Mouse (Mus musculus) liver, adult 2 months (tissue): ENCODE data around the gene Khdc3. TPM values are rescaled to one million over a fixed set of nuclear protein-coding genes. Genes with fewer than 3 reads are reported as not detected.

Source experiments
- DNase-seq: peaks from one replicate; pipeline ENCODE4 v3.0.0-alpha.2; 2011; ENCODE audit warnings: low read depth, low spot score; ENCODE audit errors: extremely low read depth
- H3K27ac ChIP-seq: fragments of 200-500 bp; replicated peaks from 2 replicates; pipeline ENCODE4 v1.5.1; 2012; ENCODE audit warnings: low read depth, mild to moderate bottlenecking, control low read depth, inconsistent platforms, low read length; ENCODE audit not compliant: insufficient read depth
- H3K27me3 ChIP-seq: fragments of 200-500 bp; 2 replicates; pipeline ENCODE4 v1.6.1; 2012; ENCODE audit warnings: mild to moderate bottlenecking, moderate library complexity, low read length, inconsistent platforms; ENCODE audit not compliant: control insufficient read depth, insufficient read depth
- H3K36me3 ChIP-seq: fragments of 200-500 bp; 2 replicates; pipeline ENCODE4 v1.6.1; 2012; ENCODE audit warnings: low read length, inconsistent platforms; ENCODE audit not compliant: control insufficient read depth, insufficient read depth
- H3K4me1 ChIP-seq: fragments of 200-500 bp; 2 replicates; pipeline ENCODE4 v1.6.1; 2011; ENCODE audit warnings: low read length; ENCODE audit not compliant: control insufficient read depth, insufficient read depth
- H3K4me3 ChIP-seq: fragments of 200-500 bp; 2 replicates; pipeline ENCODE4 v1.5.1; 2011; ENCODE audit warnings: low read depth, mild to moderate bottlenecking, control low read depth, low read length, moderate library complexity; ENCODE audit not compliant: insufficient read depth
- H3K79me2 ChIP-seq: fragments of 200-500 bp; 2 replicates; pipeline ENCODE4 v1.6.1; 2012; ENCODE audit warnings: inconsistent platforms, mild to moderate bottlenecking, low read length, moderate library complexity; ENCODE audit not compliant: control insufficient read depth, insufficient read depth
- H3K9ac ChIP-seq: fragments of 200-500 bp; 2 replicates; pipeline ENCODE4 v1.6.1; 2012; ENCODE audit warnings: low read depth, mild to moderate bottlenecking, control low read depth, inconsistent platforms, low read length
- CTCF ChIP-seq: fragments of 200-500 bp; IDR thresholded peaks from 2 replicates; pipeline ENCODE4 v1.5.1; 2011; ENCODE audit warnings: low read depth, low read length, control low read depth
- POLR2A ChIP-seq: fragments of 200-500 bp; IDR thresholded peaks from 2 replicates; pipeline ENCODE4 v1.6.1; 2011; ENCODE audit warnings: low read length, control low read depth; ENCODE audit not compliant: insufficient read depth; ENCODE audit errors: extremely low read depth
- whole genome bisulfite sequencing: fragments of 180-500 bp; shearing (Covaris S2); methylation state at CpG from one replicate; pipeline ENCODE4 v1.1.7; 2018; 5-methylcytosine and 5-hydroxymethylcytosine counted together
- polyA plus RNA-seq: library from polyadenylated mRNA; depleted of rRNA; stranded (reverse); fragments of >200 nt; gene quantifications from 2 replicates; pipeline ENCODE4 v1.2.3, GENCODE M21; 2012
- total RNA-seq: library from RNA; depleted of rRNA; stranded (reverse); fragments of >200 nt; gene quantifications from 2 replicates; pipeline ENCODE4 v1.2.3, GENCODE M21; 2014

The Khdc3 gene
- total and polyA plus RNA-seq, 2 experiments: not detected

DNA sequence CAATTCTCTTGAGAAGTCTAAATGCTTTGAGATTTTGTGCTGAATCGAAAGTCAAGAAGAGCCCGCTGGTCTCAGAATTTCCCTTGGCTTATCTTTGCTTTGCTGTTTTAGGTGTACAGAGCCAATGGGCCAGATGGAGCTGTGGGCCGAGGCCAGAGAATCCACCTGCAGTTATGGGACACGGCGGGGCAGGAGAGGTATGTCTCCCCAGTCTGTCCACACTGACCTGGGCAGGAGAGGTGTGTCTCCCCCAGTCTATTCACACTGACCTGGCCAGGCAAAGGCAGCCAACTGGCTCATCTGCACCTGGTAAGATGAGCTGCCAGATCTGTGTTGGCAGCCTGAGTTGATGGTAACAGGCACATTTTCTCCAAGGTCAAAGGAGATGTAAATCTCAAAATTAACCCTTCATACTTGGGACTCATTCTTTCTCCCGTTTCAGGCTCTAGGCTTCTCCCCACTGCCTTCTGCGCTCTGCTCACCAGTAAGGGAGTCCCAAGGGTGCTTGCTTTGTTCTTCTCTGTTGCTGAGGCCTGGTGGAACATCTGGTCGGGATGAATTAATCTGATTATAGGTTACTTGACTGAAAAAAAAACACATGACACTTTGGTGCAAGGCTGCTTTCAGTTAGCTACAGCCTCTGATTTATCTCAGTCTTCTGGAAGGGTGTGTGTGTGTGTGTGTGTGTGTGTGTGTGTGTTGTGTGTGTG is 19.2 kb upstream of the Khdc3 start:
- H3K27ac ChIP-seq: no peak overlapping the region
- TF ChIP-seq POLR2A: no peak
- TF ChIP-seq CTCF: no peak
- no peak for DNase-seq
- H3K9ac ChIP-seq: no peak overlapping the region
- no peaks in the 10 kb centered on the region for H3K27me3 ChIP-seq
- H3K4me1 ChIP-seq: peaks cover 1% of the 10 kb centered on the region; the same call in 1 of the 2 replicates
- no peaks in the 10 kb centered on the region for H3K79me2 ChIP-seq
- WGBS: 85% methylated on average over 8 of the region's 8 CpGs
- no peaks in the 10 kb centered on the region for H3K36me3 ChIP-seq
- no peak overlapping the region for H3K4me3 ChIP-seq

GRCm38 (mm10) chr9:73083956-73084355 is 17.7 kb upstream of the Khdc3 start:
- no peaks in the 10 kb centered on the region for H3K79me2 ChIP-seq

DNA sequence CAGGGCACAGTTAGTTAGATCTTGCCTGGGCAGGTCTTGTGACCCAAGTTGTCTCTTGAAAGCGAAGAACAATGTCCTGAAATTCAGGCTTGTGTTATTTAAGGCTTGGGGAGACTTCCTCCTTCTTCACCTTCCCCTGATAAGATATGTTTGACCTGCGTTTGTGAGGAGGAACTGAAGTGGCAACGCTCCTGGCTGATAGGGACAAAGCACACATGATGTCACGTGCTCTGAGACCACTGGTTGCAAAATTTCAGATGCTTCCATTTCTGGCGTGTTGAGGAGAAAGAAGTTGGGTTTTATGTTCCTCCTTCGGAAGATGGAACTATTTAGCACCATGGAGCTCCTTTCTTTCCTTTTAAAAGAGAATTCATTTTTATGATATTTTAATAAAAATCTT is 15.8 kb upstream of the Khdc3 start:
- peaks cover 1% of the 10 kb centered on the region; the same call in 1 of the 2 replicates for H3K4me1 ChIP-seq
- no peak for TF ChIP-seq POLR2A
- no peak for TF ChIP-seq CTCF
- H3K27me3 ChIP-seq: no peaks in the 10 kb centered on the region
- no peak overlapping the region for H3K27ac ChIP-seq
- no peak overlapping the region for H3K4me3 ChIP-seq
- H3K36me3 ChIP-seq: no peaks in the 10 kb centered on the region
- DNase-seq: no peak
- WGBS: 71% methylated on average over 6 of the region's 6 CpGs
- H3K79me2 ChIP-seq: no peaks in the 10 kb centered on the region
- H3K9ac ChIP-seq: no peak overlapping the region

More at GRCm38 (mm10) chr9:73083956-73084355, 17.7 kb upstream of the Khdc3 start:
- DNase-seq: peak; percentile 39
- peaks cover 1% of the 10 kb centered on the region; the same call in 1 of the 2 replicates for H3K4me1 ChIP-seq
- no peak overlapping the region for H3K27ac ChIP-seq
- WGBS: 33% methylated on average over 6 of the region's 6 CpGs
- no peaks in the 10 kb centered on the region for H3K36me3 ChIP-seq
- TF ChIP-seq CTCF (no peak), POLR2A (no peak)
- H3K27me3 ChIP-seq: no peaks in the 10 kb centered on the region
- no peak overlapping the region for H3K9ac ChIP-seq
- no peak overlapping the region for H3K4me3 ChIP-seq

- WGBS: 68% methylated on average over 8 of the region's 8 CpGs
- Histone ChIP-seq H3K4me1 (peaks cover 1% of the 10 kb centered on the region; the same call in 1 of the 2 replicates), H3K27me3 (no peaks in the 10 kb centered on the region), H3K36me3 (no peaks in the 10 kb centered on the region), H3K4me3 (no peak overlapping the region), H3K79me2 (no peaks in the 10 kb centered on the region), H3K9ac (no peak overlapping the region), H3K27ac (no peak overlapping the region)
- TF ChIP-seq POLR2A (no peak), CTCF (no peak)
- no peak for DNase-seq
Observed at GRCm38 (mm10) chr9:73087121-73087520, 14.5 kb upstream of the Khdc3 start.

GRCm38 (mm10) chr9:73087581-73087980 is 14.1 kb upstream of the Khdc3 start:
- no peak overlapping the region for H3K27ac ChIP-seq
- H3K27me3 ChIP-seq: no peaks in the 10 kb centered on the region
- no peaks in the 10 kb centered on the region for H3K36me3 ChIP-seq
- DNase-seq: no peak
- H3K4me1 ChIP-seq: peaks cover 1% of the 10 kb centered on the region; the same call in 1 of the 2 replicates
- WGBS: 88% methylated on average over 5 of the region's 5 CpGs
- TF ChIP-seq POLR2A (no peak), CTCF (no peak)
- no peak overlapping the region for H3K9ac ChIP-seq
- H3K4me3 ChIP-seq: no peak overlapping the region
- no peaks in the 10 kb centered on the region for H3K79me2 ChIP-seq

GRCm38 (mm10) chr9:73089222-73089920 is 12.3 kb upstream of the Khdc3 start:
- no peak for DNase-seq
- no peaks in the 10 kb centered on the region for H3K79me2 ChIP-seq
- 72% methylated on average over 16 of the region's 16 CpGs for WGBS
- H3K27ac ChIP-seq: no peak overlapping the region
- H3K27me3 ChIP-seq: no peaks in the 10 kb centered on the region
- TF ChIP-seq POLR2A (no peak), CTCF (no peak)
- peaks cover 1% of the 10 kb centered on the region; the same call in 1 of the 2 replicates for H3K4me1 ChIP-seq
- no peaks in the 10 kb centered on the region for H3K36me3 ChIP-seq
- H3K9ac ChIP-seq: no peak overlapping the region
- no peak overlapping the region for H3K4me3 ChIP-seq
